Mouse (Mus musculus) C2C12 (cell line): ENCODE data around the gene Cdh4. TPM values are rescaled to one million over a fixed set of nuclear protein-coding genes. Genes with fewer than 3 reads are reported as not detected.

Experiments used
- H3K27me3 ChIP-seq: one replicate; pipeline ENCODE4 v1.6.1; 2011; ENCODE audit not compliant: control insufficient read depth, insufficient read depth, insufficient read length
- H3K36me3 ChIP-seq: one replicate; pipeline ENCODE4 v1.6.1; 2011; ENCODE audit not compliant: control insufficient read depth, insufficient read depth
- H3K4me3 ChIP-seq: one replicate; pipeline ENCODE4 v1.5.1; 2011; ENCODE audit warnings: mild to moderate bottlenecking, control low read depth; ENCODE audit not compliant: poor library complexity, insufficient read depth, severe bottlenecking
- H3K79me2 ChIP-seq: one replicate; pipeline ENCODE4 v1.6.1; 2011; ENCODE audit not compliant: control insufficient read depth, insufficient read depth
- H3K79me3 ChIP-seq: one replicate; pipeline ENCODE4 v1.6.1; 2011; ENCODE audit warnings: low read depth, control low read depth
- H3ac ChIP-seq: one replicate; pipeline ENCODE3; 2011; ENCODE audit warnings: low read depth; ENCODE audit not compliant: control insufficient read depth, insufficient read length
- CEBPB ChIP-seq: IDR thresholded peaks from one replicate; pipeline ENCODE4 v1.6.1; 2011; ENCODE audit warnings: low read depth, mild to moderate bottlenecking, control low read depth, moderate library complexity
- CTCF ChIP-seq: IDR thresholded peaks from one replicate; pipeline ENCODE4 v1.5.1; 2011; ENCODE audit not compliant: control insufficient read depth, insufficient read depth, insufficient read length
- FOSL1 ChIP-seq: IDR thresholded peaks from one replicate; pipeline ENCODE4 v1.8.0; 2011; ENCODE audit warnings: mild to moderate bottlenecking, low read length; ENCODE audit not compliant: poor library complexity, insufficient read depth, severe bottlenecking
- MAX ChIP-seq: IDR thresholded peaks from one replicate; pipeline ENCODE4 v1.6.1; 2011; ENCODE audit warnings: mild to moderate bottlenecking, control low read depth
- MYOD1 ChIP-seq: IDR thresholded peaks from one replicate; pipeline ENCODE4 v1.6.1; 2011; ENCODE audit warnings: low read depth; ENCODE audit not compliant: control insufficient read depth, insufficient read length
- MYOG ChIP-seq: IDR thresholded peaks from one replicate; pipeline ENCODE4 v1.6.1; 2011; ENCODE audit not compliant: control insufficient read depth, insufficient read length; ENCODE audit errors: extremely low read depth
- USF1 ChIP-seq: IDR thresholded peaks from one replicate; pipeline ENCODE4 v1.6.1; 2011; ENCODE audit warnings: low read depth, mild to moderate bottlenecking, control low read depth, moderate library complexity
- polyA plus RNA-seq: library from polyadenylated mRNA; unstranded; fragments of >200 nt; fragmentation: generic; extraction: Trizol; gene quantifications from one replicate; pipeline ENCODE4 v1.2.1, GENCODE M21; 2012; ENCODE audit warnings: missing spikeins

Cdh4 gene
- polyA plus RNA-seq, 1 experiment = not detected

DNA sequence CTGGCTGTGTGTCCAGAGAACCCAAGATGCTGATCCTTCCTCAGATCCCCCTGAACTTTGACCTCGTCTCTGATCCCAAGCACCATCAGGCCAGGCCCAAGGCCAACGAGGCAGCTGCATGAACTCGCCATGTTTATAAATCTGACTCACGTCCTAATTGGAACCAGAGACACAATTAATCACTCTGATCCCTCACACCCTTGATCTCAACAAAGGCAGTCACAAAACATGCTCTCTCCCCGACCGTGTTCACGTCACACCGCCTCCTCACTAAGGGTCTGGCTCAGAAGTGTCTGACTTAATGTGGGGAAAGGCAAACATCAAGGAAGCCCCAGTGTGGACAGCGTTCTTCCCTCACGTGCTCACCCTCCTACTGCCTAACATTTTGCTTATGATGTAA lies 188.5 kb downstream of the Cdh4 start:
- no peaks in the 10 kb centered on the region for H3K79me3 ChIP-seq
- TF ChIP-seq CTCF (no peak), FOSL1 (no peak)
- H3K79me2 ChIP-seq = no peaks in the 10 kb centered on the region
- H3K36me3 ChIP-seq = no peaks in the 10 kb centered on the region
- H3ac ChIP-seq = no peak overlapping the region
- no peaks in the 10 kb centered on the region for H3K27me3 ChIP-seq
- H3K4me3 ChIP-seq = no peak overlapping the region

DNA sequence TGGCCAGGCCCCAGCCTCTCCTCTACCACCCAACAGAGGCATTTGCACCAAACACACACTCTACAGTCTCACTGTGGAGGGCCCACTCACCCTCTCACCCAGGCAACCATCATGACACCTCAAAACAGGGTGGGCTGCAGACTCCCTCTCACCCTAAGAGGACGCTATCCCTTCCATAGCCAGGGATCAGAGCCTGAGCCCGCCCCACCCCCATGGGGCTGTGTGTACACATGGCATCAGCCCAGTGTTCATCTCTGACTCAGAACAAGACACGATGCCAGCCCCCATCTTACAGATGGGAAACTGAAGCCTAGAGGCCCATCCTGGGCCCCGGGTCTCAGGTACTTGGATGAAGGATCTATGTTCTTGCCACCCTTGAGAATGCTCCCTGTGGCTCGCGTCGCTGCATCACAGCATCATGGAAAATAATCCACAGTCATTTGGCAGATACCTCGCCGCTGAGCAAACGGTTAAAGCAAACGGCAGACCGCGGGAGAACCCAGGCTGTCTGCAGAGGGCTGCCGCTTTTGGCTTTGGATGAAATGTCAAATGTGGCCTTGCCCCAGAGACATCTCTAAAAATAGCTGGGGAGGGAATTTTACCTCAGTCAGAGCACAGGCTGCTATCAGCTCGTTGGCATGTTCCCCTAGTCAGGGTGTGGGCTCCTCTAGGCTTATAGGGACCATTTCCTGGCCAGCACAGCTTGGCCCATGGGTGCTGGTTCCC lies 198.5 kb downstream of the Cdh4 start:
- Histone ChIP-seq H3K36me3 (no peaks in the 10 kb centered on the region), H3K79me2 (no peaks in the 10 kb centered on the region), H3K79me3 (no peaks in the 10 kb centered on the region), H3K4me3 (no peak overlapping the region), H3ac (no peak overlapping the region), H3K27me3 (no peaks in the 10 kb centered on the region)
- TF ChIP-seq CEBPB = no peak
- TF ChIP-seq MYOD1 = no peak
- no peak for TF ChIP-seq MYOG
- no peak for TF ChIP-seq MAX
- no peak for TF ChIP-seq FOSL1
- no peak for TF ChIP-seq CTCF
- no peak for TF ChIP-seq USF1

DNA sequence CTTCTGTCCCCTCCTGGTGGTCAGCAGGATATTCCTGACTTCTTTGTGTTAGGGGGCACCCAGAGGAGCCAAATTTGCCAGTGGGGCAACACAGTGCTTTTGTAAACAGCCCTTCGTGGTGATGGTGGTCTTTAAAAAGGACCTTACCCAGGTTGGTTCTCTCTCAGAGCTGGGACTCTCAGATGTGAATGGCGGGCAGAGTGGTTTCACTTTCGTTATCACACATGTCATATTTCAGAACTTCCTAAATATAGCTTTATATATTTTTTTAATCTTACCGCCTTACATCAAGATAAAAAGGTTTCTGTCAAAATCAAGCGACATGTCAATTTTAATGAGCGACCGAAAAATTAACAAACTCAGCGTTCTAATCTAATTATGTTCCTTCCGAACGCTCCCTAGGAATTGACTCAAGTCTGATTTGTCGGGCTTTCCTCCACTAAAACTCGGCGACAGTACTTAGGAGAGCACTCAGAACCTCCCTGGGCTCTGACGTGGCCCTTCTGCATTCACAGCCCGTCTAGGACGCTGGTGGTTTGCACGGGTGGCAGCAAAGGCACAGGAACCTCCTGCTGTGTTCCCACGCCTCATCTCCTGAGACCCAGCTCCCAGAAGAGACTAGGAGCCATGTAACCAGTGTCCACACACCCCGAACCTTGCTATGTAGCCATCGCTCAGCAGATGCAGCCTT lies 206.5 kb downstream of the Cdh4 start:
- Histone ChIP-seq H3K79me2 (no peaks in the 10 kb centered on the region), H3K79me3 (no peaks in the 10 kb centered on the region), H3K27me3 (no peaks in the 10 kb centered on the region), H3ac (no peak overlapping the region), H3K36me3 (no peaks in the 10 kb centered on the region), H3K4me3 (no peak overlapping the region)
- TF ChIP-seq CTCF (no peak), USF1 (no peak), FOSL1 (no peak), CEBPB (no peak), MYOG (no peak), MYOD1 (no peak), MAX (no peak)

DNA sequence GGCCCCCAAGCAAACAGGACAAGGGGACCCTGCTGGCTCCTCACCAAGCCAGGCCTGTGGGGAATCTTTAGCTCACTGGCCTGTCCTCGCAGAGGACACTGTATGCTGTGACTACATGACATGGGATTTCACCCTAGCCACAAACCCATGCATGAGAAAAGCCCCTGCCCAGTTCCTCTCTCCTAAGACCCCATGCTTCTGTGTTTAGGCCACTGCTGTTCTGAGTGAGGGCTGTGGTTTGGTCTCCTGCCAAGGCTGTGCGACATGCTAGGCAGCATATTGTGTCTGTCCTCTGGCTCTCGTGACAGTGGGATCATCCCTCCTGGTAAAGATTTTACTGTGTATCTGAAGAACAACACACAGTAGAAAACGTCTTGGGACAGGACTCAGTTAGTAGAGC lies 207.1 kb downstream of the Cdh4 start:
- no peaks in the 10 kb centered on the region for H3K27me3 ChIP-seq
- no peak overlapping the region for H3ac ChIP-seq
- TF ChIP-seq CEBPB = no peak
- no peaks in the 10 kb centered on the region for H3K79me3 ChIP-seq
- H3K79me2 ChIP-seq = no peaks in the 10 kb centered on the region
- H3K36me3 ChIP-seq = no peaks in the 10 kb centered on the region
- H3K4me3 ChIP-seq = no peak overlapping the region

DNA sequence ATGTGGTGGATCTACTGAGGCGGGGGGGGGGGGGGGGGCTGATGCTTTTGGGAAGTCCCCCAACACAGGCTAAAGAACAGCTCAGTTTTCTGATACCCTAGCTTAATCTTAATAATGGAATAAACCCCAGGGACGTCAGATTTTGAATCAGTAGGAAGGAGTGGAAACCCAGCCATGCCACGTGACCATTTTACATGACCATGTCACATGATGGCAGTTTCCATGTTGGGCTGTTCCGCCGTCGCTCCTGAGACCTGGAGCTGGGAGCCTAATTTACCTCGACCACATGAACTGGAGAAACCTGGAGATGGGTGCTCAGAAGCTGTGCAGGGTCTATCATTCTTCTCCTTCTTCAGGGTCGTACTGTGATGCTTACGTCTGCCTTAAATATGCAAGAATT lies 207.9 kb downstream of the Cdh4 start:
- Histone ChIP-seq H3K36me3 (no peaks in the 10 kb centered on the region), H3K4me3 (no peak overlapping the region), H3ac (no peak overlapping the region), H3K79me2 (no peaks in the 10 kb centered on the region), H3K79me3 (no peaks in the 10 kb centered on the region), H3K27me3 (no peaks in the 10 kb centered on the region)
- TF ChIP-seq MYOD1 = no peak
- TF ChIP-seq FOSL1 = no peak
- TF ChIP-seq MAX = no peak
- no peak for TF ChIP-seq USF1
- TF ChIP-seq CTCF = no peak
- no peak for TF ChIP-seq CEBPB
- no peak for TF ChIP-seq MYOG

DNA sequence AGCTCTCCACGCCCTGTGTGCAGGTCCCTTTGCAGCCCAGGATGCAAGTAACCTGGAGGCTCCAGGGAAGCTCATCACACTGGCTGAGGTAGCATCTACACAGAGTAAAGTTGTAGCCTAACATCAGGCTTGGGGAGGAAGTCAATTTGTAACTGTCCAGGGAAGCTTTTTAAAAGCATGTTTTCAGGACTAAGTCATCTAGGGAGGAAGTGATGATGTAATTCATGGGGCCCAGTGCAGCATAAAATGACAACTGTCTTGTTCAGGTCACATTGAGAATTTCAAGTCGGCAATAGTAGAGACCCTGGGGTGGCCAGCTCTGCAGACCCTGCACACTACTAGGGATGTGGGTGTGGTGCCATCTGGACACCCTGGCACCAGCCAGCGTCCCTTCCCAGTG lies 213.3 kb downstream of the Cdh4 start:
- TF ChIP-seq MYOG = no peak
- TF ChIP-seq MYOD1 = no peak
- no peak for TF ChIP-seq CTCF
- TF ChIP-seq USF1 = no peak
- TF ChIP-seq MAX = no peak
- TF ChIP-seq CEBPB = no peak
- TF ChIP-seq FOSL1 = no peak
- H3K36me3 ChIP-seq = no peaks in the 10 kb centered on the region
- no peak overlapping the region for H3K4me3 ChIP-seq
- H3ac ChIP-seq = no peak overlapping the region
- no peaks in the 10 kb centered on the region for H3K79me2 ChIP-seq
- no peaks in the 10 kb centered on the region for H3K79me3 ChIP-seq
- H3K27me3 ChIP-seq = no peaks in the 10 kb centered on the region
